Mouse (Mus musculus): ENCODE data around the gene Ckap5.

DNA sequence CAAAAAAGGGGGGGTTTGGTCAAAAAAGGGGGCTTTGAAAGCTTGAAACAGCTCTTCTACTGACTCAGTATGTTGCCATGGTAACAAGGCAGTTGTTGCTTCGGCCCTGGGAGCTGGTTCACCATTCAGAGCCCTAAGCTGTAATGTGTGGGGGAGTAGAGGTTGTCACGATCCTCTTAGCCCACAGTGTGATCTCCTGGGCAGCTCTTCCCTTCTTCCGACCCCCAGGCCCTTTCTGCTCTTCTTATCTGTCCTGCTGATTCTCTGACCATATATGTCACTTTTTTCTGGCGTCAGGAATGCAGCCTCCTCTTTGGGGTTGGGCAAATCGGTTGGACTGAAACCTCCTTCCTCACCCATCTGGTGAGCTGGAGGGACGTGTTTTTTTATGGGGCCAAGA, 126.3 kb downstream of the Ckap5 start:
- TF ChIP-seq CTCF (IDR thresholded peaks at IDR 0.05; ENCODE audit: low read depth) (no peak), EP300 (IDR thresholded peaks at IDR 0.05; ENCODE audit: low read depth) (no peak)

Data from heart, postnatal 0 days (tissue).